In the genomic region with DNA sequence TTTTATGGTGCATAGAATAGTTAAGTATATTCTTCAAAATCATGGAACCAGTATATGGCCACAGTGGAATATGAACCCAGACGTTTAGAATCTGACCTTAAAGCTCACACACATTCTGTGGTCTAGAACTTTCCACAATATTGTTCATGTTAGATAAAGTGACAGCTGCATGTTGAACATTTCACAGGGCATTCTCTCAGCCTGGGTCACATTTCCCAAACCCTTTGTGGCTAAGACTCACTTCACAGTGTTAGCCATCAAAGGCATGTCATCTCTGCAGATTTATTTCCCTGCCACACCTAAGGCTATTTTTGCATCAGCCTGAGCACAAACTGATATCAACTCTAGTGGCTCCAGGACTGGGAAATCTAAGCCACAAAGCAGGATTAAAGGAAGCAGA, we compare ENCODE assay signal across 14 mouse cellular contexts. TPM values are rescaled to one million over a fixed set of nuclear protein-coding genes. Genes with fewer than 3 reads are reported as not detected.
"Had no signal": no experiment of that assay in that cellular context is flagged by ENCODE, and none has a peak within 500 bp of the region (broad histone marks: within the 10 kb centered on the region; RNA-seq: fewer than 3 reads in every experiment).

No protein-coding gene starts in this region.

- ATAC-seq: liver, postnatal 0 days; midbrain, embryonic 16.5 days had no signal

- H3K4me1 ChIP-seq: limb, embryonic 12.5 days; liver, embryonic 13.5 days; midbrain, embryonic 12.5 days; stomach, embryonic 15.5 days had no signal

- H3K27ac ChIP-seq: layer of hippocampus, adult 2 months; limb, embryonic 12.5 days; liver, embryonic 13.5 days; midbrain, embryonic 12.5 days had no signal

- H3K4me2 ChIP-seq: limb, embryonic 12.5 days; liver, embryonic 13.5 days; midbrain, embryonic 12.5 days had no signal

- H3K27me3 ChIP-seq: limb, embryonic 12.5 days; liver, embryonic 13.5 days; midbrain, embryonic 12.5 days; stomach, embryonic 15.5 days had no signal

- H3K36me3 ChIP-seq: limb, embryonic 12.5 days; liver, embryonic 13.5 days; midbrain, embryonic 12.5 days; stomach, embryonic 15.5 days had no signal

- H3K4me3 ChIP-seq: layer of hippocampus, adult 2 months; limb, embryonic 12.5 days; liver, embryonic 13.5 days; midbrain, embryonic 12.5 days; stomach, embryonic 15.5 days had no signal

- H3K9me3 ChIP-seq: limb, embryonic 12.5 days; liver, embryonic 13.5 days; midbrain, embryonic 12.5 days; stomach, embryonic 15.5 days had no signal

- DNase-seq: kidney, postnatal 10 days; kidney, postnatal 4 days; liver; liver, embryonic 13.5 days; liver, postnatal 0 days; right cerebral cortex, postnatal 14 days; thymus, adult 2 months; thymus, postnatal 25 days had no signal

- H3K9ac ChIP-seq: limb, embryonic 12.5 days; liver, embryonic 13.5 days; liver, postnatal 0 days; midbrain, embryonic 12.5 days; stomach, embryonic 15.5 days had no signal

RNA-seq across cellular contexts. Expression of gene Qpct, which starts 40.0 kb away (rescaled TPM):
- total RNA-seq: megakaryocyte-erythroid progenitor cell, adult 5-6 weeks had no signal
